Comparison of ENCODE assay signal across 8 mouse cellular contexts in the genomic region with DNA sequence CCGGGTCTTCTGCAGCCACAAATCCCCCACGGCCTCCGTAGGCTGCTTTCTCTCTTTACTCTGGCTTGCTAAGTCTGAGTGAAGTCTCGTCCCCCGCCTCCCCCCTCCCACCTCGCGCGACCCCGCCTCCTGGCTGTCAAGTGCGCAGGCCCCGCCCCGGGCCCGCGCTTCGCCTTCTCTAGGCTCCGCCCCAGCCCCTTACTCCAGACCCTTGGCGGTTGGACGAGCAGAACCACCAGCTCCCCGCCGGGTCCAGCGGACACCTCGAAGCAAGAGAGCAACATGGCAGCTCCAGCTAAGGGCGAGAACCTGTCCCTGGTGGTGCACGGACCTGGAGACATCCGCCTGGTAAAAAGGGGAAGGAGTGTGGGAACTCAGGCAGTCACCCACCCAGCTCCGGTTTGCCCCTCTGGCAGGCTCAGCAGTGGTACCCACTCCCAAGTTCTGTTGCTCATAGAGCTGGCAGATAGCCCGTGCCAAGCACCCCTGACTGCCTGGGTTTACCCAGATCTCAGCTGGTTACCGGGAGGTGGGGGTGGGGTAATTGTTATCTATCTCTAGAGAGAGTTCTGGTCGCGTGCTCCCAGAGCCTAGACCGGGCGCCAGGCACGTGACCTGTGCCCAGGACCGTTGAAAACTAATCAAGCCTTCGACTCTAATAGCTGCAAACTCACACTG. TPM values are rescaled to one million over a fixed set of nuclear protein-coding genes. Genes with fewer than 3 reads are reported as not detected.
DNase-seq lines count a peak whose midpoint lies in the region; ATAC-seq and TF ChIP-seq lines count a peak whose summit lies in the region.

A gene (plus strand): TSS at position 139 of the 678 bp plus-strand sequence.

- no peaks in the 10 kb centered on the region for H3K27me3 ChIP-seq in lung, embryonic 15.5 days

- WGBS in lung, embryonic 15.5 days = 1% methylated on average over 35 of the region's 35 CpGs
- WGBS in olfactory bulb, adult 2 months = 1% methylated on average over 35 of the region's 35 CpGs

- TF ChIP-seq POLR2A in olfactory bulb, adult 2 months (IDR thresholded peaks at IDR 0.05; ENCODE audit: insufficient read depth, low read depth, low read length) = no peak; the same call in 1 of the 2 replicates

- DNase-seq in MN1 (ENCODE audit: low spot score) = peak; percentile 78
- DNase-seq in cerebellum, adult 8-10 months = peak; percentile 66
- DNase-seq in layer of hippocampus, adult 8-10 months (ENCODE audit: low spot score in 2 of 2) = peak; percentile 48 to 55
- peak; percentile 75 to 78 for DNase-seq in thymus, adult 18-20 months

- peak within 1 kb of the TSS; percentile 93 for H3K4me2 ChIP-seq in lung, embryonic 15.5 days

- no peaks in the 10 kb centered on the region for H3K9me3 ChIP-seq in lung, embryonic 15.5 days

- peaks cover 6% of the 10 kb centered on the region for H3K4me1 ChIP-seq in lung, embryonic 15.5 days
- H3K4me1 ChIP-seq in olfactory bulb, adult 2 months (ENCODE audit: control insufficient read depth, insufficient read depth, low read length) = peaks cover 3% of the 10 kb centered on the region; the same call in 1 of the 2 replicates

- H3K36me3 ChIP-seq in lung, embryonic 15.5 days = no peaks in the 10 kb centered on the region

- no peak for TF ChIP-seq CTCF in olfactory bulb, adult 2 months (IDR thresholded peaks at IDR 0.05; ENCODE audit: insufficient read depth, low read depth, low read length)

- H3K27ac ChIP-seq in lung, embryonic 15.5 days = peak within 1 kb of the TSS; percentile 55
- 0 out of 2 replicates have a peak within 1 kb of the TSS, but pooled peaks have one; percentile 12 for H3K27ac ChIP-seq in olfactory bulb, adult 2 months (ENCODE audit: insufficient read depth, low read depth, low read length)

- H3K9ac ChIP-seq in lung, embryonic 15.5 days = peak within 1 kb of the TSS; percentile 50

- ATAC-seq in frontal cortex, adult (ENCODE audit: low TSS enrichment) = peak; percentile 88
- peak; percentile 81 to 87 for ATAC-seq in hematopoietic stem cell, adult 5-6 weeks (replicated peaks in 1 of 2; ENCODE audit: insufficient read depth in 1 of 2, low FRiP score in 2 of 2, low TSS enrichment in 1 of 2, low read depth in 1 of 2, poor library complexity in 2 of 2, severe bottlenecking in 2 of 2)
- peak; percentile 93 for ATAC-seq in lung, embryonic 15.5 days (ENCODE audit: borderline replicate concordance, extremely low read depth, low FRiP score, low TSS enrichment)

- peak within 1 kb of the TSS; percentile 58 for H3K4me3 ChIP-seq in lung, embryonic 15.5 days
- peak within 1 kb of the TSS; percentile 64 for H3K4me3 ChIP-seq in olfactory bulb, adult 2 months (ENCODE audit: insufficient read depth, low read depth, low read length)

RNA-seq across cellular contexts. Expression of the gene that starts here (rescaled TPM):
- total RNA-seq in hematopoietic stem cell, adult 5-6 weeks (2017) = 84.5 and 113 TPM in 2 replicates
- total RNA-seq in layer of hippocampus, adult 8-10 months (2022) = 10 to 100 TPM; 18.3 to 23.9 (median 21.9) TPM
- polyA plus RNA-seq in lung, embryonic 15.5 days (2015; fragmentation: Nextera tagmentation; extraction: Ambion mirVana) = 18.6 and 21.7 TPM in 2 replicates
- not detected in 2 replicates for polyA plus RNA-seq in olfactory bulb, adult 2 months (2012; ENCODE audit: insufficient read depth, insufficient read length, low replicate concordance, missing spikeins)

Comparison
In these comparisons a context has a peak if more than half of its experiments do, and no peak if none do; other contexts are left out.
1. Peak in every context shown above with its lines: DNase-seq, ATAC-seq, H3K4me3 ChIP-seq and H3K27ac ChIP-seq.
2. RNA of the gene that starts here (polyA plus RNA-seq): 18.6 to 21.7 TPM in lung, embryonic 15.5 days; not detected in olfactory bulb, adult 2 months; every median in the first group is over 10 times any median in the second.